Mouse (Mus musculus): ENCODE data around the gene Fmnl3.

GRCm38 (mm10) chr15:99332111-99332510 is 38.2 kb downstream of the Fmnl3 start:
- TF ChIP-seq CTCF (IDR thresholded peaks at IDR 0.05; ENCODE audit: extremely low read depth, insufficient read length, insufficient replicate concordance, low read depth, low read length): no peak
- no peak for TF ChIP-seq POLR2A (IDR thresholded peaks at IDR 0.05; ENCODE audit: low read depth, low read length)
